Mouse (Mus musculus): ENCODE results near the gene Ablim1. TPM values are rescaled to one million over a fixed set of nuclear protein-coding genes. Genes with fewer than 3 reads are reported as not detected.

Gene Ablim1
- polyA plus RNA-seq, 1 experiment, result 9.8 TPM

- TF ChIP-seq MYOG (IDR thresholded peaks at IDR 0.05; ENCODE audit: control insufficient read depth, extremely low read depth, insufficient read length) (no peak), USF1 (IDR thresholded peaks at IDR 0.05; ENCODE audit: low read depth) (no peak), MYOD1 (IDR thresholded peaks at IDR 0.05; ENCODE audit: control insufficient read depth, insufficient read length, low read depth) (no peak), MAX (IDR thresholded peaks at IDR 0.05) (no peak), FOSL1 (IDR thresholded peaks at IDR 0.05; ENCODE audit: insufficient read depth, low read length, poor library complexity, severe bottlenecking) (no peak), CTCF (IDR thresholded peaks at IDR 0.05; ENCODE audit: control insufficient read depth, insufficient read depth, insufficient read length) (no peak), CEBPB (IDR thresholded peaks at IDR 0.05; ENCODE audit: low read depth) (no peak)
- no peaks in the 10 kb centered on the region for H3K36me3 ChIP-seq (ENCODE audit: control insufficient read depth, insufficient read depth)
- H3K79me2 ChIP-seq (ENCODE audit: control insufficient read depth, insufficient read depth), result no peaks in the 10 kb centered on the region
- H3ac ChIP-seq (ENCODE audit: control insufficient read depth, insufficient read length, low read depth), result no peak overlapping the region
- H3K27me3 ChIP-seq (ENCODE audit: control insufficient read depth, insufficient read depth, insufficient read length), result no peaks in the 10 kb centered on the region
- no peak overlapping the region for H3K4me3 ChIP-seq (ENCODE audit: insufficient read depth, poor library complexity, severe bottlenecking)
- no peaks in the 10 kb centered on the region for H3K79me3 ChIP-seq (ENCODE audit: low read depth)
These were observed 223.4 kb downstream of the Ablim1 start for GRCm38 (mm10) chr19:57091278-57091677.

GRCm38 (mm10) chr19:57088804-57089369, 225.8 kb downstream of the Ablim1 start:
- no peak for TF ChIP-seq MAX (IDR thresholded peaks at IDR 0.05)
- no peak for TF ChIP-seq MYOD1 (IDR thresholded peaks at IDR 0.05; ENCODE audit: control insufficient read depth, insufficient read length, low read depth)
- no peak for TF ChIP-seq CEBPB (IDR thresholded peaks at IDR 0.05; ENCODE audit: low read depth)
- TF ChIP-seq USF1 (IDR thresholded peaks at IDR 0.05; ENCODE audit: low read depth), result no peak
- TF ChIP-seq FOSL1 (IDR thresholded peaks at IDR 0.05; ENCODE audit: insufficient read depth, low read length, poor library complexity, severe bottlenecking), result no peak
- no peak for TF ChIP-seq CTCF (IDR thresholded peaks at IDR 0.05; ENCODE audit: control insufficient read depth, insufficient read depth, insufficient read length)
- TF ChIP-seq MYOG (IDR thresholded peaks at IDR 0.05; ENCODE audit: control insufficient read depth, extremely low read depth, insufficient read length), result no peak
- Histone ChIP-seq H3K27me3 (ENCODE audit: control insufficient read depth, insufficient read depth, insufficient read length) (no peaks in the 10 kb centered on the region), H3ac (ENCODE audit: control insufficient read depth, insufficient read length, low read depth) (no peak overlapping the region), H3K79me3 (ENCODE audit: low read depth) (no peaks in the 10 kb centered on the region), H3K36me3 (ENCODE audit: control insufficient read depth, insufficient read depth) (no peaks in the 10 kb centered on the region), H3K4me3 (ENCODE audit: insufficient read depth, poor library complexity, severe bottlenecking) (no peak overlapping the region), H3K79me2 (ENCODE audit: control insufficient read depth, insufficient read depth) (no peaks in the 10 kb centered on the region)

- Histone ChIP-seq H3ac (ENCODE audit: control insufficient read depth, insufficient read length, low read depth) (no peak overlapping the region), H3K36me3 (ENCODE audit: control insufficient read depth, insufficient read depth) (peaks cover 5% of the 10 kb centered on the region), H3K4me3 (ENCODE audit: insufficient read depth, poor library complexity, severe bottlenecking) (no peak overlapping the region), H3K27me3 (ENCODE audit: control insufficient read depth, insufficient read depth, insufficient read length) (no peaks in the 10 kb centered on the region), H3K79me2 (ENCODE audit: control insufficient read depth, insufficient read depth) (no peaks in the 10 kb centered on the region), H3K79me3 (ENCODE audit: low read depth) (no peaks in the 10 kb centered on the region)
- no peak for TF ChIP-seq MYOD1 (IDR thresholded peaks at IDR 0.05; ENCODE audit: control insufficient read depth, insufficient read length, low read depth)
- TF ChIP-seq USF1 (IDR thresholded peaks at IDR 0.05; ENCODE audit: low read depth), result no peak
- TF ChIP-seq CTCF (IDR thresholded peaks at IDR 0.05; ENCODE audit: control insufficient read depth, insufficient read depth, insufficient read length), result no peak
- no peak for TF ChIP-seq MYOG (IDR thresholded peaks at IDR 0.05; ENCODE audit: control insufficient read depth, extremely low read depth, insufficient read length)
- no peak for TF ChIP-seq FOSL1 (IDR thresholded peaks at IDR 0.05; ENCODE audit: insufficient read depth, low read length, poor library complexity, severe bottlenecking)
- TF ChIP-seq MAX (IDR thresholded peaks at IDR 0.05), result no peak
- TF ChIP-seq CEBPB (IDR thresholded peaks at IDR 0.05; ENCODE audit: low read depth), result no peak
These were observed 230.1 kb downstream of the Ablim1 start for GRCm38 (mm10) chr19:57084520-57085166.

GRCm38 (mm10) chr19:57083887-57084286, 230.8 kb downstream of the Ablim1 start:
- Histone ChIP-seq H3K27me3 (ENCODE audit: control insufficient read depth, insufficient read depth, insufficient read length) (no peaks in the 10 kb centered on the region), H3K36me3 (ENCODE audit: control insufficient read depth, insufficient read depth) (peaks cover 5% of the 10 kb centered on the region), H3K79me2 (ENCODE audit: control insufficient read depth, insufficient read depth) (no peaks in the 10 kb centered on the region), H3ac (ENCODE audit: control insufficient read depth, insufficient read length, low read depth) (no peak overlapping the region), H3K4me3 (ENCODE audit: insufficient read depth, poor library complexity, severe bottlenecking) (no peak overlapping the region), H3K79me3 (ENCODE audit: low read depth) (no peaks in the 10 kb centered on the region)
- TF ChIP-seq MYOG (IDR thresholded peaks at IDR 0.05; ENCODE audit: control insufficient read depth, extremely low read depth, insufficient read length), result no peak
- TF ChIP-seq USF1 (IDR thresholded peaks at IDR 0.05; ENCODE audit: low read depth), result no peak
- no peak for TF ChIP-seq CTCF (IDR thresholded peaks at IDR 0.05; ENCODE audit: control insufficient read depth, insufficient read depth, insufficient read length)
- no peak for TF ChIP-seq CEBPB (IDR thresholded peaks at IDR 0.05; ENCODE audit: low read depth)
- no peak for TF ChIP-seq MYOD1 (IDR thresholded peaks at IDR 0.05; ENCODE audit: control insufficient read depth, insufficient read length, low read depth)
- no peak for TF ChIP-seq MAX (IDR thresholded peaks at IDR 0.05)
- TF ChIP-seq FOSL1 (IDR thresholded peaks at IDR 0.05; ENCODE audit: insufficient read depth, low read length, poor library complexity, severe bottlenecking), result no peak

- TF ChIP-seq CTCF (IDR thresholded peaks at IDR 0.05; ENCODE audit: control insufficient read depth, insufficient read depth, insufficient read length) (no peak), MAX (IDR thresholded peaks at IDR 0.05) (no peak)
- Histone ChIP-seq H3K27me3 (ENCODE audit: control insufficient read depth, insufficient read depth, insufficient read length) (no peaks in the 10 kb centered on the region), H3K79me3 (ENCODE audit: low read depth) (no peaks in the 10 kb centered on the region), H3K79me2 (ENCODE audit: control insufficient read depth, insufficient read depth) (no peaks in the 10 kb centered on the region), H3ac (ENCODE audit: control insufficient read depth, insufficient read length, low read depth) (no peak overlapping the region), H3K4me3 (ENCODE audit: insufficient read depth, poor library complexity, severe bottlenecking) (no peak overlapping the region), H3K36me3 (ENCODE audit: control insufficient read depth, insufficient read depth) (peaks cover 5% of the 10 kb centered on the region)
These were observed 231.6 kb downstream of the Ablim1 start for GRCm38 (mm10) chr19:57083183-57083555.

All from C2C12 (cell line).